11 mouse cellular contexts compared by ENCODE assay signal in the genomic region with DNA sequence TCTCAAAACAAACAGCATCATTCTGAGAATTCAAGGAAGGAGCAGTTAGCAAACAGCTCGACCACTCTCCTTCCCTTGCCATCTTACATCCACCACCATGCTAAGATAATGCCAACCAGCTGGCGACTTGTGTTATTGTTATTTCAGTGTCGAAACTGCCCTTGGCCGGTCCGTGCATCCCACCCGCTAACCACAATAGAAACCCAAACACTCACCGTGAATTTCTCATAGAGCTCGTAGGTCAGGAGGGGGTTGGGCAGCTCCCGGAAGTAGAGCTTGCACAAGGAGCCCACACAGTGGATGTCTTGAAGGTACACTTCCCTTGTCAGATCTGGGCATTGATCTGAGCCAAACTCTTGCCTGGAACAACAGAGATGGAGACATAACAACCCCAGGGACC.
DNase-seq lines count a peak whose midpoint lies in the region; ATAC-seq and TF ChIP-seq lines count a peak whose summit lies in the region.
"Had no signal": no experiment of that assay in that cellular context is flagged by ENCODE, and none has a peak within 500 bp of the region (broad histone marks: within the 10 kb centered on the region; RNA-seq: fewer than 3 reads in every experiment).

No protein-coding gene starts in this region.

- DNase-seq in liver (no peak), ES-E14 (ENCODE audit: low read depth, low spot score) (no peak), MN1 (ENCODE audit: low spot score) (no peak)
- no peak for DNase-seq in adrenal gland, postnatal 36 days
- no peak for DNase-seq in kidney, postnatal 10 days
- DNase-seq: heart, adult 2 months had no signal

- no peak for TF ChIP-seq CTCF in small intestine, adult 2 months (IDR thresholded peaks at IDR 0.05; ENCODE audit: extremely low read depth, insufficient read length, insufficient replicate concordance, low read depth, low read length)

- no peaks in the 10 kb centered on the region for H3K4me1 ChIP-seq in liver, embryonic 16.5 days (ENCODE audit: control insufficient read depth, low read depth, low read length)
- peaks cover 0 to 5% of the 10 kb centered on the region in 2 experiments; a peak in 1 of 4 replicates for H3K4me1 ChIP-seq in ES-E14 (ENCODE audit: control insufficient read depth in 2 of 2, insufficient read depth in 2 of 2, low read length in 2 of 2, poor library complexity in 1 of 2)
- peaks cover 12% of the 10 kb centered on the region; the same call in 1 of the 2 replicates for H3K4me1 ChIP-seq in embryonic facial prominence, embryonic 15.5 days
- no peaks in the 10 kb centered on the region for H3K4me1 ChIP-seq in small intestine, adult 2 months (ENCODE audit: control insufficient read depth, insufficient read depth, insufficient read length, low read length)
- H3K4me1 ChIP-seq: midbrain, embryonic 12.5 days had no signal

- no peak for TF ChIP-seq POLR2A in small intestine, adult 2 months (IDR thresholded peaks at IDR 0.05; ENCODE audit: low read depth, low read length)

- no peak for ATAC-seq in liver, embryonic 16.5 days (ENCODE audit: low read depth)
- ATAC-seq in embryonic facial prominence, embryonic 15.5 days (ENCODE audit: insufficient number of reproducible peaks, low FRiP score, low TSS enrichment, low read depth): no peak; the same call in 1 of the 2 replicates

- H3K9me3 ChIP-seq in liver, embryonic 16.5 days (replicated peaks; ENCODE audit: control insufficient read depth, low read length): no peaks in the 10 kb centered on the region
- no peaks in the 10 kb centered on the region for H3K9me3 ChIP-seq in ES-E14 (ENCODE audit: control insufficient read depth, insufficient read depth, low read depth, low read length)
- H3K9me3 ChIP-seq in embryonic facial prominence, embryonic 15.5 days (replicated peaks): no peaks in the 10 kb centered on the region
- H3K9me3 ChIP-seq: midbrain, embryonic 12.5 days had no signal

- no peak overlapping the region for H3K9ac ChIP-seq in liver, embryonic 16.5 days (ENCODE audit: low read depth, low read length)
- H3K9ac ChIP-seq in ES-E14 (ENCODE audit: insufficient read depth, low read depth, low read length, poor library complexity, severe bottlenecking): no peak overlapping the region
- no peak overlapping the region for H3K9ac ChIP-seq in embryonic facial prominence, embryonic 15.5 days
- H3K9ac ChIP-seq: midbrain, embryonic 12.5 days had no signal

- H3K27me3 ChIP-seq in liver, embryonic 16.5 days (ENCODE audit: control insufficient read depth, insufficient read depth, low read depth, low read length): no peaks in the 10 kb centered on the region
- no peaks in the 10 kb centered on the region for H3K27me3 ChIP-seq in embryonic facial prominence, embryonic 15.5 days
- H3K27me3 ChIP-seq in small intestine, adult 2 months (ENCODE audit: control insufficient read depth, insufficient read depth, low read length): no peaks in the 10 kb centered on the region
- H3K27me3 ChIP-seq: midbrain, embryonic 12.5 days had no signal

- H3K36me3 ChIP-seq in liver, embryonic 16.5 days (ENCODE audit: control insufficient read depth, insufficient read depth): no peaks in the 10 kb centered on the region
- no peaks in the 10 kb centered on the region for H3K36me3 ChIP-seq in ES-E14 (ENCODE audit: control insufficient read depth, insufficient read depth, low read length, poor library complexity, severe bottlenecking)
- no peaks in the 10 kb centered on the region for H3K36me3 ChIP-seq in embryonic facial prominence, embryonic 15.5 days
- peaks cover 4% of the 10 kb centered on the region for H3K36me3 ChIP-seq in small intestine, adult 2 months (ENCODE audit: control insufficient read depth, insufficient read depth, low read length)
- H3K36me3 ChIP-seq: midbrain, embryonic 12.5 days had no signal

- no peak overlapping the region for H3K27ac ChIP-seq in liver, embryonic 16.5 days (ENCODE audit: low read length)
- H3K27ac ChIP-seq in ES-E14 (ENCODE audit: insufficient read depth, low read depth, low read length, poor library complexity, severe bottlenecking): no peak overlapping the region
- 0 out of 2 replicates have a peak overlapping the region, but pooled peaks have one; percentile 7 for H3K27ac ChIP-seq in embryonic facial prominence, embryonic 15.5 days (replicated peaks)
- 0 out of 2 replicates have a peak overlapping the region, but pooled peaks have one; percentile 24 for H3K27ac ChIP-seq in small intestine, adult 2 months (ENCODE audit: insufficient read depth, low read depth, low read length)
- H3K27ac ChIP-seq: heart, adult 2 months; left cerebral cortex, adult 2 months; midbrain, embryonic 12.5 days had no signal

- H3K4me3 ChIP-seq in liver, embryonic 16.5 days (ENCODE audit: low read depth, low read length): peak overlapping the region; percentile 8; the same call in 1 of the 2 replicates
- peak overlapping the region; percentile 24 to 34; a peak in 1 of 4 replicates for H3K4me3 ChIP-seq in ES-E14 (ENCODE audit: insufficient read depth in 1 of 2, low read depth in 1 of 2, low read length in 2 of 2, poor library complexity in 1 of 2, severe bottlenecking in 1 of 2)
- H3K4me3 ChIP-seq in embryonic facial prominence, embryonic 15.5 days (replicated peaks): no peak overlapping the region
- no peak overlapping the region for H3K4me3 ChIP-seq in small intestine, adult 2 months (ENCODE audit: low read depth, low read length)
- H3K4me3 ChIP-seq: heart, adult 2 months; left cerebral cortex, adult 2 months; midbrain, embryonic 12.5 days had no signal

- no peak overlapping the region for H3K4me2 ChIP-seq in liver, embryonic 16.5 days (ENCODE audit: low read depth, low read length)
- no peak overlapping the region for H3K4me2 ChIP-seq in embryonic facial prominence, embryonic 15.5 days (replicated peaks)
- H3K4me2 ChIP-seq: midbrain, embryonic 12.5 days had no signal

- WGBS in liver, embryonic 16.5 days (ENCODE audit: insufficient replicate concordance): 23% methylated on average over 9 of the region's 9 CpGs
- WGBS in embryonic facial prominence, embryonic 15.5 days: 21% methylated on average over 9 of the region's 9 CpGs
- WGBS in small intestine, adult 2 months: 68% methylated on average over 9 of the region's 9 CpGs

- in situ Hi-C loops in ES-E14 (cut with MboI; ENCODE audit: low sequenced_read_pairs in 2 of 2, unreplicated experiment in 2 of 2): loop anchor here in 1 of 2 experiments (25.0 kb wide), 1 partner anchor 176 kb away; the partner anchor contains the start of gene Upk1b

TF ChIP-seq in ES-E14, 5 proteins besides CTCF, POLR2A, EP300 and RAD21:
- no peak for TF ChIP-seq ZNF384 (IDR thresholded peaks at IDR 0.05; ENCODE audit: low read depth, low read length)
- no peak for TF ChIP-seq HCFC1 (IDR thresholded peaks at IDR 0.05; ENCODE audit: borderline replicate concordance, insufficient read depth, low read length)
- no peak for TF ChIP-seq MAFK (IDR thresholded peaks at IDR 0.05; ENCODE audit: insufficient read depth, low read depth, low read length)
- TF ChIP-seq CHD2 (IDR thresholded peaks at IDR 0.05; ENCODE audit: low read depth, low read length): no peak
- no peak for TF ChIP-seq ZC3H11A (IDR thresholded peaks at IDR 0.05; ENCODE audit: borderline replicate concordance, low read depth, low read length)

Comparison
In these comparisons a context has a peak if more than half of its experiments do, and no peak if none do; other contexts are left out.
1. H3K27ac ChIP-seq: peak in embryonic facial prominence, embryonic 15.5 days (single experiment) and small intestine, adult 2 months (single experiment); none in liver, embryonic 16.5 days (single experiment) and ES-E14 (single experiment).
2. H3K4me3 ChIP-seq: peak in liver, embryonic 16.5 days (single experiment) and ES-E14 (2 of 2); none in embryonic facial prominence, embryonic 15.5 days (single experiment) and small intestine, adult 2 months (single experiment).